Mouse (Mus musculus) mouse embryonic stem cell (cell line): ENCODE results near the gene Astn2.

Source experiments
- in situ Hi-C, 2 experiments: fragments of 300-500 bp; cut with MboI; formaldehyde crosslinking; loops; 1 replicate in 1 of 2; 3 replicates in 1 of 2; pipeline ENCODE4 v1.14.3; 2019 to 2020; ENCODE audit warnings: low sequenced_read_pairs in 2 of 2, low pct_unique_long_range_greater_than_20kb in 1 of 2, mixed read lengths in 1 of 2; ENCODE audit not compliant: unreplicated experiment in 1 of 2

The Astn2 gene

GRCm38 (mm10) chr4:65333718-65334117 is 1070.7 kb downstream of the Astn2 start:
- in situ Hi-C loops: no loop called here
